Mouse (Mus musculus) spleen, adult 18-20 months (tissue): ENCODE measurements around the gene Slc18b1.
"Not testable (repeated sequence)": the region's sequence is repeated elsewhere in the genome, so short reads cannot be mapped to it uniquely, and the experiment has no call there.

Experiments
- DNase-seq, 2 experiments: peaks; one replicate each; pipeline ENCODE4 v3.0.0; 2022; ENCODE audit warnings: mixed read lengths in 2 of 2

Gene Slc18b1

GRCm38 (mm10) chr10:23796551-23797503 is at the start of gene Slc18b1:
TSS of gene Slc18b1 (plus strand) at chr10:23796986.
- DNase-seq = peak in 1 of 2 experiments; percentile 14

DNA sequence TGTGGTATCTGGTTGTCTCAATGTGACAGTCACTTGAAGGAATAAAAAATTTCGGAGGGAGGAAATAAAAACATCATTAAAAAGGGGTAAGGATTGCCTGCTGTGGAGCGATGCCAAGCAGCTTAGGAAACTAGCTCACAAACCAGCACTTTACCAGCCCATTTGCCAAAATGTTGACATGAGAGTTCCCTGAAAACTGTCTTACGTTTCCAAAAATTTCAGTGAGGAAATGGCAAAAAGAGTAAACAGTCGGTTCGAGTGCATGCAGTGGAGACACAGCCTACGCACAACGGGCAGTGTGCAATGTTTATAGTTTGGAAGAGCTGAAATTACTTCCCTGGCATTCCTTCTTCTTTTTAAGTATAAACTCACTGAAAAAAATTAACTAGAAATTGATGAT is 42.6 kb upstream of the Slc18b1 start:
- no peak for DNase-seq

DNA sequence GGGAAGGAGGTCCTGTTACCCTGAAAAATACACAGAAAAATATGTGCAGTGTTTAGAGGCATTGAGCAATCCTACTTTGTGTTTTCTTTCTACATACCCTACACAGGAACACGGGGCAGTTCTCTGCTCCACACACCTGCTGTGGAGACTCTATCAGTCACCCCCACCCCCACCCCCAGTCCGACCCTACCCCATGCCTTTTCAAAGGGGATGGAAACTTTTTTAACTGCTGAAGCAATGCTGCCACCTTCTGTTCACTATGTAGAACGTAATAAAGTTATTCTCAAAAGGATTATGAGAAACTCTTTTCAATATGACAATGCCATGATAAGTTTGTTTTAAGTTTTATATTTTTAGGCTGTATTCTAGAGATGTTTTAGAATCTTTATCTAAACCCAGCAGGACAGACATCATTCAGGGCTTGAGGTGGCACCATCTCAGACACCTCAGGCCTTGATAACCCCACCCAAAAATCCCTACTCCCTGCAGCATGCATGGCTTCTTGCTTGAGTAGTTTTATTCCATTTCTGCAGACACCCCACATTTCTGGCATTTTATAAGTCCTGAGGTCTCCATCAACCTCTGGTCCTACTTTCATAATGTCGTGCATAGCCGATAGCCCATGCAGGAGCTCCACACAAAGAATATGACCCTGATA is 19.4 kb upstream of the Slc18b1 start:
- DNase-seq = no peak

DNA sequence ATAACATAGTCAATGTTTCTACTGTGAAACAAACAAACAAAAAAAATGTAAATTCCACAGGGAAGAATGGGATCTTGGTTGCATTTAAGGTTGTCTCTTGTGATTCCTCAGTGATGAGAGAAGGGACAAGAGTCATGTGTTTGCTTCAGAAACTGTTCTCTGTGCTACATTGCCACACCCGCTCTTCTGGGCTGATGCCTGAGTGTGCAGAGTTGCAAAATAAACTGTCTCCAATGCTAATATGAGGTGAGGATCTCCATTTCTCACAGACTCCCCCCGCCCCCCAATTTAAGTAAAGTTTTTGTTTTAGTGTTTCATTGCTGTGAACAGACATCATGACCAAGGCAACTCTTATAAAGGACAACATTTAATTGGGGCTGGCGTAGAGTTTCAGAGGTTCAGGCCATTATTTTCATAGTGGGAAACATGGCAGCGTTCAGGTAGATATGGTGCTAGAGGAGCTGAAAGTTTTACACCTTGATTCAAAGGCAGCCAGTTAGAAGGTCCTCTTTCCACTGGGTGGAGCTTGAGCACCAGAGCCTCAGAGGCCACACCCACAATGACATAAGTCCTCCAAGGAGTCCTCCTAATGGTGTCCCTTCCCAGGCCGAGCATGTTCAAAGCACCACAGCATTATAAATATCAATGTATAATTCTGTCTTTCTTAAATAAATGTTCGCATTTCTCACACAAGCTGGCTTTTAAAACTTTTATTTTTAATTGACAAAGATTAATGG is 16.1 kb upstream of the Slc18b1 start:
- no peak for DNase-seq

- no peak for DNase-seq
Measured at GRCm38 (mm10) chr10:23781760-23782735, 14.7 kb upstream of the Slc18b1 start.

DNA sequence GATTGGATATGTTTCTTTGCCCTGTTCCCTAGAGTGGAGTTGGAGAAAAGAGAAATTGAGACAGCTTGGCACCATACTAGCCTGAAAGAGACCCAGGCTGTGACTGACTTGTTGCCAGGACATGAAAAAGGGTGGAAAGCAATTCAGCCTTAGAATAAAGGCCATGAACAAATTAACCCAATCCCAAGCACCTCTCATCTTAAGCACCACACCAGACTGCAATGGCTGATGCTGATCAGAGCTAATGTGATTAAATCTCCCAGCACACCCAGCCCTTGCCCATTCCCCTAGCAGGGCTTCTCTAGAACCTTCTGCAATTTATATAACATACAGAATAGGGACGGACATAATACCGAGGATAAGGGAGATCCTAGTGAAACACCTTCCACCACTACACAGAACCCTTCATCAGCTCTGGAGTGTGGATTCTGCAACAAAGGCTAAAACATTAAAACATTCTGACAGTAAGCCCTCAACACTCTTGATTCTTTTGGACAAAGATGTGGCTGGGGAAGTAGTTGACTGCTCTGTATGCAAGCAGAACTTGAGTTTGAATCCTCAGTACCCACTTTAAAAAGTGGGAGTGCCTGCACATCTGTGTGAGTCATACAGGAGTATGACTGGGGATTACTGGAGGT is 13.8 kb upstream of the Slc18b1 start:
- DNase-seq = no peak

- DNase-seq = no peak
Measured at GRCm38 (mm10) chr10:23783493-23783884, 13.3 kb upstream of the Slc18b1 start.

- no peak for DNase-seq
Measured at GRCm38 (mm10) chr10:23784121-23784520, 12.7 kb upstream of the Slc18b1 start.

DNA sequence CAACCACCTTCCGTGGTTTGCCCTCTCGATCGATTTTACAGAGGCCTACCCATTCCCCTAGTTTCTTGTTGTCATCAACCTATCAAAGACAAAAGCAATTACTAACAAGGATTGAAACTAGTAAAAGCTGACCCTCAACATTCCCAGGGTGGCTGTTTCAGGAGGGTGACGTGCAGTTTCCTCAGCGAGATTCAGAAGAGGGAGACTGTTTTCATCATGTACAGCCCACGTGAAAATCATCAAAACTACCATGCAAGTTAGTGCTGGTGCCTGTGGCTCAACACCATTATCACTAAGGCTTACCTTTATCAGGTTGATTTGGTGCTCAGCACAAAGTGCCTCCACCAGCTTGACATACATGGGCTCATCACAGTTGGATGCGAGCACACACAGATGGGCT is 11.2 kb upstream of the Slc18b1 start:
- DNase-seq = not testable (repeated sequence)

DNA sequence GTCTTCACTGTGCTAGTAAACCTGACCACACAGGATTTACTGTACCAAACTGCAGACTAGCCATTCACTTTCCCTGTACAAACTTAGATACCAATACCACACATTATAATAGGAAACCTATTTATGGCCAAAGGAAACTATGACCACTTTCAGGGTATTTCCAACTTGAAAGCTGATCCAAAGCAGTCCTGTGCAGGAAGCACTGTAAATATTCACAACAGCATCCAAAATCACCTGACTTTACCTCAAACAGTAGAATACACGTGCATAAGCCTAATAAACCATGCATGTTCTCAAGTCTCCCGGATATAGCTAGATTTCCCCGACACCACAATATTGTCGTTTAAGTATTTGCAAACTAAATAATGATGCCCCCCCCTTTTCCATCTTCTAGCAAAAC is 10.7 kb upstream of the Slc18b1 start:
- DNase-seq = no peak

DNA sequence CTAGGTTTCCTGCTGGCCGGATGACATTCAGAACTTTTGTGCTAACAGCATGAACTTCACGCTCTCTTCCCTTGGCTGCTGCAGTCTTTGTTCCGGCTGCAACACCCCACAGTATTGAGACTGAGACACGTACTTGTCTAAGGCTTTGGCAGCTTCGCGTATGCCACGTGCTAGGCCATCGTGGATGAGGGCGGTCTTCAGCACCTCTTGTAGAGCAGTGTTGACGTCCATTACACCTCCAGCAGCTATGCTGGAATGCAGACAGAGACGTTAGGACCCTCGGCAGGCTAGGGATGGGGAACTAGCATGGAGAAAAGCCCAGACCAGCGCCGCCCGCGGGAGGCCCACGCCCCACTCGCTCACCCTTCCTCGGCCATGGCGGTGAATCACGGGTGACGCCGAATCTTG is 10.2 kb upstream of the Slc18b1 start:
- DNase-seq = peak in 1 of 2 experiments; percentile 4

GRCm38 (mm10) chr10:23787062-23787821 is 9.5 kb upstream of the Slc18b1 start, which contains the start of gene Rps12:
TSS of gene Rps12 (minus strand) at chr10:23787275.
- peak; percentile 97 to 98 for DNase-seq

DNA sequence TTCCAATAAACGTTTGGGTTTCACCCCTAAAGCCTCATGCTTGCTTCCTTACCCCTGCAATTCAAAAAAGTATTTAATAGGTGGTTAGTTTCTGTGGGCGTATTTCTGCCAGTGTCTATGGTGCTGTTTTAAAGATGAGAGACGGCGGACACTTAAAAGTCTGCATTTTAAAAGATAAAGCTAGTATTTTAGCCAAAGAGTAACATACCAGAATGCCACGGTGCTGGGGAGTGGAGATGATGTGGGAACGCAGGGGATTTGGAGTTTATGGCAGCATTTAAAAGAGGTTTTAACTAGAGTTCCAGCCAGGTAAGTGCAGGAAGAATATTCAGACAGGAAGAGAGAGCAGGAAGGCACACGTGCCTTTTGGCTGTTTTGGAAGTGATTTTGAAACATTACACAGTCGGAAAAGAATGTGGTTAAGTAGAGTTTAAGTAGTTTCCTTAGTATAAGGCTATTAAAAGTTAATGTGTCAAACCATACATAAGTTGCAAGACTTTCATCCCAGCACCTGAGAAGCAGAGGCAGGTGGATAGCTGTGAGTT is 8.7 kb upstream of the Slc18b1 start:
- no peak for DNase-seq

DNA sequence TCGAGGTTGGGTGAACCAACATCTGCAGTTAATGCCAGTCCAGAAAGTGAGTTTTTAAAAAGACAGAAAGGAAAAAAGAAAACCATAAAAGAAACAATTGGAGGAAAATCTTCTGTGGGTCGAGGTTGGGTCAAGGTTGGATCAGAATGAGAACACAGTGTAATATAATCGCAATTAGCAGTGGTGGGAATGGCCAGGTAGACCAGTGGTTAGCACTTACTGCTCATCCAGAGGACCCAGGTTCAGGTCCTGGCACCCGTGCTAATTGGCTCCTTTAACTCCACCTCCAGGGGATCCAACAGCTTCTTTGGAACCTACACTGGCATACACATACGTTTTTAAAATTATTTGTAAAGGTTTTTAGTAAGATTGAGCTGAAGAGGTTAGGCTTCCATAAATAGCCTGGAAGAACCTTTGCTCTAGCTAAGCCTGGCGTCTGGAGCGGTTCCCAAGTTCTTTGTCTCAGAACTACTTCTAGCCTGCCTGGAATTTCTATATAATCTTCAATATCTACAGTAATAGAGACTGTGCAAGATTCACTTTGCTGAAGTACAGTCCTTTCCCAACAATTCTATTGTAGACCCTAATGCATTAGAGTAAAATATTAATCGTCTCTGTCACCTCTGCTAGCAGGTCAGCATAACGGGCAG is 790 bp upstream of the Slc18b1 start:
- no peak for DNase-seq

GRCm38 (mm10) chr10:23797606-23798005 is 820 bp downstream of the Slc18b1 start:
- DNase-seq = no peak

- DNase-seq = no peak
Measured at GRCm38 (mm10) chr10:23798142-23798541, 1.4 kb downstream of the Slc18b1 start.

GRCm38 (mm10) chr10:23799933-23800332 is 3.1 kb downstream of the Slc18b1 start:
- DNase-seq = no peak

DNA sequence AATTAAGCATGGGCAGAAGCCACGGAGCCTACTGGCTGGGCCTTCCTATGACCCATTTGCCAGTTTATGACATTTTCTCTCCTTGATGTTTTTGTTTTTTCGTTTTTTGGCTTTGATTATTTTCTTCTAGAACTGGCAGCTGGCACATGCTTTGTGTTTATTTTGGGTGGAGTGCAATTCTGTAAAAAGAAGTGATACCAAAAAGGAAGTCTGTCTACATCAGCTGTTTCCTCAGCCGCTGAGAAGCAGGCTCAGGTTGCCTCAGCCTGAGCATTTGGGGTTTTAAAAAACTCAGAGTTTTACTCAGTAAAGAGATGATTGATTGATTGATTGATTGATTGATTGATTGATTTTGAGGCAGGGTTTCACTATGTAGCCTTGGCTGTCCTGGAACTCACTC is 6.1 kb downstream of the Slc18b1 start:
- no peak for DNase-seq

DNA sequence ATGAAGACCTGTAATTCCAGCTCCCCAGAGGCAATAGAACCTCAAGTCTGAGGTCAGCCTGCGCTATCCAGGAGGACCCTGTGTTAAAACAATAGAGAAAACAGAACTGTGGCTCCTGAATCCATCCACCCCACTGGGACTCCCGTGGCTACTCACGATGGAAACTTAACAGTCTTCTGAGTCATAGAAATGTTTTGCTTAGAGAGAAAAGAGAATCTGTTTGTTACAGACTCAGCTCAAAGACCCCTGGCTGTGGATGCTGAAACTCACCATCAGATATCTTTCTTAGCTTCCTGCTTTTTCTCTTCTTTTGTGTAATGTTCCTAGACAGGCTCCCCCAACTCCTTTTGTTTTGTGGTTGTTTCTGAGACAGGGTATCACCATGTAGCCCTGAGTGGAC is 7.9 kb downstream of the Slc18b1 start:
- DNase-seq = no peak

DNA sequence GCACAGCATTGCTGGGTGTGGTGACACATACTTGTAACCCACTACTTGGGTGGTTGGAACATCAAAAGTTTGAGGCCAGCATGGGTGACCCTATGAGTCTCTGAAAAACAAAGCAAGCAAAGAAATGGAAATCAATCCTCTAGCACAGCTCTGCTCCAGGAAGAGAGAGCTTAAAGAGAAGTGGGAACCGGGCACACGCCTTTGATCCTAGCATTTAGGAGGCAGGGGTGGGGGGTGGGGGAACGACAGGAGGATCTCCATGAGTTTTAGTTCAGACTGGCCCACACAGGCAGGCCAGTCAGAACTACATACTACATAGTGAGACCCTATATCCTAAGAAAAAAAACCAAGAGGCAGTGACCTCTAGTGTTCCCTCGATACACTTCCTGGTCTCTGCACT is 9.4 kb downstream of the Slc18b1 start:
- no peak for DNase-seq
